Mouse (Mus musculus): ENCODE results near the gene Fhad1. TPM values are rescaled to one million over a fixed set of nuclear protein-coding genes. Genes with fewer than 3 reads are reported as not detected.

Fhad1 gene
- polyA plus RNA-seq, 1 experiment from 2014 or later = 4.9 TPM

- DNase-seq (ENCODE audit: low spot score) (no peak), ATAC-seq (ENCODE audit: low FRiP score, low TSS enrichment) (peak; percentile 31; the same call in 1 of the 2 replicates)
- H3K27me3 ChIP-seq (ENCODE audit: control insufficient read depth, insufficient read depth, low read length) = no peaks in the 10 kb centered on the region
- no peaks in the 10 kb centered on the region for H3K36me3 ChIP-seq (ENCODE audit: control insufficient read depth, insufficient read depth, low read length)
- no peaks in the 10 kb centered on the region for H3K9me3 ChIP-seq (ENCODE audit: control insufficient read depth, low read length)
- WGBS = 63% methylated on average over 5 of the region's 5 CpGs
- no peak overlapping the region for H3K4me2 ChIP-seq (replicated peaks; ENCODE audit: low read depth)
- TF ChIP-seq CTCF (IDR thresholded peaks at IDR 0.05; ENCODE audit: low read depth) = no peak
- peak overlapping the region; percentile 30; the same call in 1 of the 2 replicates for H3K27ac ChIP-seq (replicated peaks)
- no peaks in the 10 kb centered on the region for H3K4me1 ChIP-seq (replicated peaks; ENCODE audit: control insufficient read depth, insufficient read depth)
- H3K4me3 ChIP-seq (ENCODE audit: low read depth, low read length) = no peak overlapping the region
- no peak overlapping the region for H3K9ac ChIP-seq (ENCODE audit: low read length)
These were observed 21.4 kb downstream of the Fhad1 start for GRCm38 (mm10) chr4:141993347-141994061.

- WGBS = 56% methylated on average over 14 of the region's 14 CpGs
- peak; percentile 84 for ATAC-seq (ENCODE audit: low FRiP score, low TSS enrichment)
- no peak overlapping the region for H3K9ac ChIP-seq (ENCODE audit: low read length)
These were observed 22.2 kb downstream of the Fhad1 start for GRCm38 (mm10) chr4:141992530-141993204.

GRCm38 (mm10) chr4:141988178-141988577 is 26.7 kb downstream of the Fhad1 start:
- Histone ChIP-seq H3K9me3 (ENCODE audit: control insufficient read depth, low read length) (no peaks in the 10 kb centered on the region), H3K36me3 (ENCODE audit: control insufficient read depth, insufficient read depth, low read length) (no peaks in the 10 kb centered on the region), H3K27ac (replicated peaks) (no peak overlapping the region), H3K4me2 (replicated peaks; ENCODE audit: low read depth) (no peak overlapping the region), H3K4me1 (replicated peaks; ENCODE audit: control insufficient read depth, insufficient read depth) (no peaks in the 10 kb centered on the region), H3K9ac (ENCODE audit: low read length) (no peak overlapping the region), H3K4me3 (ENCODE audit: low read depth, low read length) (no peak overlapping the region), H3K27me3 (ENCODE audit: control insufficient read depth, insufficient read depth, low read length) (no peaks in the 10 kb centered on the region)
- TF ChIP-seq CTCF (IDR thresholded peaks at IDR 0.05; ENCODE audit: low read depth) (no peak), EP300 (optimal IDR thresholded peaks at IDR 0.05) (no peak)
- DNase-seq (ENCODE audit: low spot score) (no peak), ATAC-seq (ENCODE audit: low FRiP score, low TSS enrichment) (no peak)
- WGBS = 83% methylated on average over 1 of the region's 1 CpGs

More at GRCm38 (mm10) chr4:141992530-141993204, 22.2 kb downstream of the Fhad1 start:
- no peak overlapping the region for H3K4me2 ChIP-seq (replicated peaks; ENCODE audit: low read depth)
- H3K27me3 ChIP-seq (ENCODE audit: control insufficient read depth, insufficient read depth, low read length) = no peaks in the 10 kb centered on the region
- no peak overlapping the region for H3K4me3 ChIP-seq (ENCODE audit: low read depth, low read length)
- DNase-seq (ENCODE audit: low spot score) = no peak
- H3K36me3 ChIP-seq (ENCODE audit: control insufficient read depth, insufficient read depth, low read length) = no peaks in the 10 kb centered on the region
- H3K4me1 ChIP-seq (replicated peaks; ENCODE audit: control insufficient read depth, insufficient read depth) = no peaks in the 10 kb centered on the region
- peak overlapping the region; percentile 40; the same call in 1 of the 2 replicates for H3K27ac ChIP-seq (replicated peaks)
- no peaks in the 10 kb centered on the region for H3K9me3 ChIP-seq (ENCODE audit: control insufficient read depth, low read length)
- no peak for TF ChIP-seq EP300 (optimal IDR thresholded peaks at IDR 0.05)

GRCm38 (mm10) chr4:141983689-141984088 is 31.2 kb downstream of the Fhad1 start:
- no peaks in the 10 kb centered on the region for H3K36me3 ChIP-seq (ENCODE audit: control insufficient read depth, insufficient read depth, low read length)
- no peak for TF ChIP-seq EP300 (optimal IDR thresholded peaks at IDR 0.05)
- peak; percentile 46 for TF ChIP-seq CTCF (IDR thresholded peaks at IDR 0.05; ENCODE audit: low read depth)
- no peak overlapping the region for H3K4me3 ChIP-seq (ENCODE audit: low read depth, low read length)
- H3K27ac ChIP-seq (replicated peaks) = no peak overlapping the region
- H3K4me2 ChIP-seq (replicated peaks; ENCODE audit: low read depth) = no peak overlapping the region
- DNase-seq (ENCODE audit: low spot score) (no peak), ATAC-seq (ENCODE audit: low FRiP score, low TSS enrichment) (no peak)
- 72% methylated on average over 3 of the region's 3 CpGs for WGBS
- no peaks in the 10 kb centered on the region for H3K27me3 ChIP-seq (ENCODE audit: control insufficient read depth, insufficient read depth, low read length)
- H3K9me3 ChIP-seq (ENCODE audit: control insufficient read depth, low read length) = no peaks in the 10 kb centered on the region
- no peak overlapping the region for H3K9ac ChIP-seq (ENCODE audit: low read length)
- no peaks in the 10 kb centered on the region for H3K4me1 ChIP-seq (replicated peaks; ENCODE audit: control insufficient read depth, insufficient read depth)

- TF ChIP-seq EP300 (optimal IDR thresholded peaks at IDR 0.05) = no peak
- no peak for TF ChIP-seq CTCF (IDR thresholded peaks at IDR 0.05; ENCODE audit: low read depth)
- H3K9ac ChIP-seq (ENCODE audit: low read length) = no peak overlapping the region
- H3K36me3 ChIP-seq (ENCODE audit: control insufficient read depth, insufficient read depth, low read length) = no peaks in the 10 kb centered on the region
- no peak overlapping the region for H3K4me3 ChIP-seq (ENCODE audit: low read depth, low read length)
- WGBS = 59% methylated on average over 3 of the region's 3 CpGs
- no peaks in the 10 kb centered on the region for H3K9me3 ChIP-seq (ENCODE audit: control insufficient read depth, low read length)
- peak overlapping the region; percentile 70 for H3K27ac ChIP-seq (replicated peaks)
- H3K4me2 ChIP-seq (replicated peaks; ENCODE audit: low read depth) = no peak overlapping the region
- H3K4me1 ChIP-seq (replicated peaks; ENCODE audit: control insufficient read depth, insufficient read depth) = no peaks in the 10 kb centered on the region
- ATAC-seq (ENCODE audit: low FRiP score, low TSS enrichment) = peak; percentile 56; the same call in 1 of the 2 replicates
- DNase-seq (ENCODE audit: low spot score) = peak; percentile 66
- no peaks in the 10 kb centered on the region for H3K27me3 ChIP-seq (ENCODE audit: control insufficient read depth, insufficient read depth, low read length)
These were observed 33.4 kb downstream of the Fhad1 start for GRCm38 (mm10) chr4:141981475-141981874.

GRCm38 (mm10) chr4:141978582-141978981 is 36.3 kb downstream of the Fhad1 start:
- 52% methylated on average over 11 of the region's 11 CpGs for WGBS
- H3K36me3 ChIP-seq (ENCODE audit: control insufficient read depth, insufficient read depth, low read length) = no peaks in the 10 kb centered on the region
- no peak for DNase-seq (ENCODE audit: low spot score)
- no peak overlapping the region for H3K9ac ChIP-seq (ENCODE audit: low read length)
- no peak overlapping the region for H3K4me2 ChIP-seq (replicated peaks; ENCODE audit: low read depth)
- no peak for TF ChIP-seq CTCF (IDR thresholded peaks at IDR 0.05; ENCODE audit: low read depth)
- no peak for TF ChIP-seq EP300 (optimal IDR thresholded peaks at IDR 0.05)
- ATAC-seq (ENCODE audit: low FRiP score, low TSS enrichment) = no peak
- no peaks in the 10 kb centered on the region for H3K4me1 ChIP-seq (replicated peaks; ENCODE audit: control insufficient read depth, insufficient read depth)
- no peak overlapping the region for H3K27ac ChIP-seq (replicated peaks)
- H3K27me3 ChIP-seq (ENCODE audit: control insufficient read depth, insufficient read depth, low read length) = no peaks in the 10 kb centered on the region
- H3K4me3 ChIP-seq (ENCODE audit: low read depth, low read length) = no peak overlapping the region
- no peaks in the 10 kb centered on the region for H3K9me3 ChIP-seq (ENCODE audit: control insufficient read depth, low read length)

Data from stomach, postnatal 0 days (tissue).